Mouse (Mus musculus): ENCODE measurements around the gene Hcrt. TPM values are rescaled to one million over a fixed set of nuclear protein-coding genes. Genes with fewer than 3 reads are reported as not detected.

The Hcrt gene
- polyA plus RNA-seq, 1 experiment, result not detected

- no peak for DNase-seq (ENCODE audit: low spot score)
These were observed 26.6 kb downstream of the Hcrt start for GRCm38 (mm10) chr11:100735954-100736745.

- no peak for DNase-seq (ENCODE audit: low spot score)
These were observed 27.4 kb downstream of the Hcrt start for GRCm38 (mm10) chr11:100735134-100735865.

- no peak for DNase-seq (ENCODE audit: low spot score)
These were observed 32.1 kb downstream of the Hcrt start for GRCm38 (mm10) chr11:100730477-100731205.

- DNase-seq (ENCODE audit: low spot score), result no peak
These were observed 32.8 kb downstream of the Hcrt start for GRCm38 (mm10) chr11:100729976-100730375.

- DNase-seq (ENCODE audit: low spot score), result no peak
These were observed 34.1 kb downstream of the Hcrt start for GRCm38 (mm10) chr11:100728601-100729000.

GRCm38 (mm10) chr11:100727201-100727600 is 35.5 kb downstream of the Hcrt start:
- DNase-seq (ENCODE audit: low spot score), result no peak

GRCm38 (mm10) chr11:100724919-100725512 is 37.7 kb downstream of the Hcrt start:
- no peak for DNase-seq (ENCODE audit: low spot score)

- DNase-seq (ENCODE audit: low spot score), result no peak
These were observed 40.2 kb downstream of the Hcrt start for GRCm38 (mm10) chr11:100722493-100723028.

- DNase-seq (ENCODE audit: low spot score), result no peak
These were observed 40.8 kb downstream of the Hcrt start for GRCm38 (mm10) chr11:100721776-100722492.

- no peak for DNase-seq (ENCODE audit: low spot score)
These were observed 41.5 kb downstream of the Hcrt start for GRCm38 (mm10) chr11:100721254-100721653.

- DNase-seq (ENCODE audit: low spot score), result no peak
These were observed 42.4 kb downstream of the Hcrt start for GRCm38 (mm10) chr11:100720345-100720744.

GRCm38 (mm10) chr11:100719893-100720292 is 42.8 kb downstream of the Hcrt start:
- no peak for DNase-seq (ENCODE audit: low spot score)

GRCm38 (mm10) chr11:100719312-100719711 is 43.4 kb downstream of the Hcrt start:
- DNase-seq (ENCODE audit: low spot score), result no peak

- DNase-seq (ENCODE audit: low spot score), result no peak
These were observed 43.9 kb downstream of the Hcrt start for GRCm38 (mm10) chr11:100718866-100719265.

GRCm38 (mm10) chr11:100718462-100718861 is 44.3 kb downstream of the Hcrt start:
- no peak for DNase-seq (ENCODE audit: low spot score)

GRCm38 (mm10) chr11:100716649-100717048 is 46.1 kb downstream of the Hcrt start:
- no peak for DNase-seq (ENCODE audit: low spot score)

GRCm38 (mm10) chr11:100714948-100715347 is 47.8 kb downstream of the Hcrt start:
- DNase-seq (ENCODE audit: low spot score), result no peak

- no peak for DNase-seq (ENCODE audit: low spot score)
These were observed 48.2 kb downstream of the Hcrt start for GRCm38 (mm10) chr11:100714534-100714915.

- DNase-seq (ENCODE audit: low spot score), result no peak
These were observed 48.8 kb downstream of the Hcrt start, which contains the start of gene Hspb9 for GRCm38 (mm10) chr11:100713735-100714533. Gene Hspb9, plus strand, starts transcription at chr11:100713850.

GRCm38 (mm10) chr11:100713174-100713573 is 49.6 kb downstream of the Hcrt start:
- DNase-seq (ENCODE audit: low spot score), result no peak
